Mouse (Mus musculus): ENCODE results near the gene Gm13119.
"Not testable (repeated sequence)": the region's sequence is repeated elsewhere in the genome, so short reads cannot be mapped to it uniquely, and the experiment has no call there.

Gm13119 gene

GRCm38 (mm10) chr4:144357642-144358041 lies at the start of gene Gm13119:
Gene Gm13119, plus strand, starts transcription at chr4:144357942.
- not testable (repeated sequence) for DNase-seq (ENCODE audit: low read depth)

GRCm38 (mm10) chr4:144312666-144313460 lies 44.9 kb upstream of the Gm13119 start:
- DNase-seq (ENCODE audit: low read depth), result not testable (repeated sequence)

- DNase-seq (ENCODE audit: low read depth), result not testable (repeated sequence)
Observed at GRCm38 (mm10) chr4:144329949-144330348, 27.8 kb upstream of the Gm13119 start, which contains the start of gene Gm13128. Gene Gm13128, plus strand, starts transcription at chr4:144330249.

- not testable (repeated sequence) for DNase-seq (ENCODE audit: low read depth)
Observed at GRCm38 (mm10) chr4:144335856-144336255, 21.9 kb upstream of the Gm13119 start.

- no peak for DNase-seq (ENCODE audit: low read depth)
Observed at GRCm38 (mm10) chr4:144377911-144378310, 20.2 kb downstream of the Gm13119 start, which contains the start of gene Pramef20. Gene Pramef20, minus strand, starts transcription at chr4:144377933.

GRCm38 (mm10) chr4:144396316-144396715 lies 38.6 kb downstream of the Gm13119 start:
- DNase-seq (ENCODE audit: low read depth), result no peak

GRCm38 (mm10) chr4:144402712-144403111 lies 45.0 kb downstream of the Gm13119 start:
- no peak for DNase-seq (ENCODE audit: low read depth)

GRCm38 (mm10) chr4:144404456-144405086 lies 46.8 kb downstream of the Gm13119 start:
- no peak for DNase-seq (ENCODE audit: low read depth)

- DNase-seq (ENCODE audit: low read depth), result no peak
Observed at GRCm38 (mm10) chr4:144406261-144406660, 48.5 kb downstream of the Gm13119 start.

- DNase-seq (ENCODE audit: low read depth), result no peak
Observed at GRCm38 (mm10) chr4:144408290-144408689, 50.5 kb downstream of the Gm13119 start, which contains the start of gene Pramef12. Gene Pramef12, minus strand, starts transcription at chr4:144408464.
